Mouse (Mus musculus) induced T-regulatory cell, adult 2 months (primary cell): ENCODE measurements around the gene Usp15.

Experiments used
- DNase-seq: peaks from one replicate; pipeline ENCODE4 v3.0.0-alpha.2; 2012; ENCODE audit warnings: low read depth

Usp15 gene

DNA sequence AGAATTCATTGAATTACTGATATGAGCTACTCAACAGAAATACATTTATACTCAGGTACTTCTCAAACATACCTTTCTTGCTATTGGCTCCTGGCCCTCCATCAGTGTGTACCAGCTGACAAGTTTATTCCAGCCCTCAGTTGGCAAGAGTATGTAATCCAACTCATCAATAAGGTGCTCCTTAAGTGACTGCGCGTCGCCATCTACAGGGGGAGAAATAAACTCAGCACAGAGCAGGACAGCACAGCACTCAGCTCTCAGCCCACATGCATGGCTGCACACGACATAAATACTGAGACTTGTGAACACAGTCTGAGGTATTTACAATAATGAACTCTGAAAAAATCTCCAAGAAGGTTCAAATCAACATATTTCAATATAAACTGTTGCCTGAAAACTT, 21.0 kb downstream of the Usp15 start:
- peak; percentile 37 for DNase-seq

DNA sequence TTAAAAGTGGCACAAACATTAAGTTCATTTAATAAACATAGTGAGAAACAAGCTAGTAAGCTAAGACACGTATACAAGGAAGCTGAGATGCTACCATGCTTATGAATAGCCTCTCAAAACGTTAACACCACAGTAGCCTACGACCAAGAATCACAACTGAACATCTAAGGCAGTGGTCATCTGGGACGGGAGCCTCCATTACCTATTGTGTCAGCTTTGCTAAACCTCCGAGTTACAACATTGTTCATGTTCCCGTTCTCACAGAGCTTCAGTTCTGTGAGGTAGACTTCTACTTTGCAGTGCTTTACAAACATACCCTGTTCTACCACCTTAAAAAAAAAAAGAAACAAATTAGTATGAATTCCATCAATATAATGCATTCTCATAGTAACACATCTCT, 25.9 kb downstream of the Usp15 start:
- no peak for DNase-seq

DNA sequence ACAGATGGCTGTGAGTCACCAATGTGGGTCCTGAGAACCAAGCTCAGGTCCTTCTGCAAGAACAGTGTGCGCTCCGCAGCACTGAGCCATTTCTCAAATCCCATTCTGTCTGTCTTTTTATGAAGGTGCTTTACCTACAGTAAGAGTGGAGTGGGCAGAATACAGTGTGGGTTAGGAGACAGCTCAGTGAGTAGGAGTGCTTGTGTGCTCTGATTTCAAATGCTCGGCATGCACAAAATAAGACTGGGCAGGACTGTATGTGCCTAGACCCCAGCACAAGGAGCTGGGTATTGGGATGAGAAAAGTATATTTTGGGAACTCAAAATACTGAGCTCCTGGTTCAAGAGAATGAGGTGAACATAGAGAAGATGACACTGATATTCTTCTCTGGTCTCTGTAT, 31.3 kb downstream of the Usp15 start:
- DNase-seq, result no peak

DNA sequence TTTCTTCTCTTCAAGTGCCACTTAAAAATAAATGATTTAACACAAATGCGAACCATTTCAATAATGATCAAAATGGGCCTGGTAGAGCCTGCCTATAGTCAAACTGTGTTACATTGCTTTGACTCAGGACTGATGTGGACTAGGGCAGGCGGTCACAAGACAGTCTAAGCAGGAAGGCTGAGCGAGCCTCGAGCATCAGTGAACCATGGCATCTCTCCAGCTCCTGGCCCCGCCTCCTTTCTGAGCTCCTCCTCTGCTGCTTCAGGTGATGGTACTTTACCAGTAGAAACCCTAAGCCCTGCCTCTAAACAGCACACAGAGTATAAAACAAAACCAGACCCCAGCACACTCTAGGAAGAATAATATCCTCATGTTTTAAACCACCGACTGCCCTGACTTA, 36.3 kb downstream of the Usp15 start:
- DNase-seq, result no peak

DNA sequence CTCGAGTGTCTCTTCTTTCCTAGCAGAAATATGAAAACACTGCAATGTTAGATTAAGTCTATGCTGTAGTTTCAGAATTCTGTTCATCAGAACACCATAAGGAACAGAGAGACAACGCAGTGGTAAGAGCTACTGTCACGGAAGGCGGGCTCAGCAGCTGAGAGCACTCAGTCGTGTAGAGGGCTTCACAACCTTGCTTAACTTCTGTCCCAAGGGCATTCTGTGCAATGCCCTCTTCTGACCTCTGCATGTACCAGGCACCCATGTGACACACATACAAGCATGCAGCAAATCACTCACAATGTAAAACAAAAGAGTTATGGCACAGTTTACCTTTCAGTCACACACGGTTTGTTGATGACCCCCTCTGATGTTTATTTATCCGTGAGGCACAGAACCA, 37.5 kb downstream of the Usp15 start:
- DNase-seq, result no peak

DNA sequence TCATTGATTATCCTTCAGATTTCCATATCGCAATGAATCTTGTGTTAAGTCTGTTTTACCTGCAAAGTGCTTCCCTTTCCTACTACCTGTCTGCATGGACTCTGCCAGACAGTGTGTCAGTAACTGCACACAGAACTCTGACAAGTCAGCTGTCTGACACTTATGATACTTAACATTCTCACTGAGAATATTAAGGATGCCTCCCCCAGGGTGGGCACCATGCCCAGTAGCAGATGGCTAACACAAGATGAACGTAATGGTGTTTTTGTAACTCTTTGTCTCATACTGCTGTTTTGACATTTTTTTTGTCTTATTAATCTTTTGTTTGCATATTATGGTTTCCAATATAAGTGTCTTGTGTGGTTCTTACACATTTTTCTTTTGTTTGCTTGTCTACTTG, 40.4 kb downstream of the Usp15 start:
- DNase-seq, result no peak

DNA sequence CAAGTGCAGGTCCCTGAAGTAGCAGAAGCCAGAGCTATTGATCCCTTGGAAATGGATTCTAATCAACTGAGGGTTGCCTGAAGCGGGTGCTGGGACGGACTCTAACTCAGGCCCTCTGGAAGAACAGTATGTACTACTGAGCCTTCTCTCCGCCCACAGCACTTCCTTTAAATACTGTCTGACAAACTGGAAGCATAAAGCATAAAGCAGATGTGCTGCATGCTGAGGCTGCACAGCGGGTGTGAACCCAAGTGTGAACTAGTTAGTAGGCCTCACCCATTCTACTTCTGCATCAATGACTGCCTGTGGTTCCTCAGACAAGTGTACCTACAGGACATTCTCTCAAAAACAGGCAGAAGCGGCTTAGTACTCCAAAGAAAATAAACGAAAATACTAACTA, 41.0 kb downstream of the Usp15 start:
- DNase-seq, result no peak

DNA sequence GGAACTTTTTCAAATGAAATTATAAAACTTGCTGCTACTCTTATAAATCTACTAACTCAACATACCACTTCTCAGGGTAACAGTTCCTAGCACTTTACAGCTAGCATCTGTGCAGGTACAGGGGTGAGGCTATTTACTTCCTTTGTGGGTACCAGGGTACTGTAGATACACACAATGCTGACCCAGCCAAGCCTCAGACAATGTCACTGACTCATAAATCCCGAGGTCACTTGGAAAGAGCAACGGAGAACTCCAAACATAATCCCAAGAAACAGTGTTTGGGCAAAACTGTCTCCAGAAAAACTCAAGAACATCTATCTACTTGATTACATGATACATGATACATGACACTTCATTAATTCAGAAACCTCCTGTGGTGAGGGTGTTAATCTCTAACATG, 43.5 kb downstream of the Usp15 start:
- DNase-seq, result no peak

DNA sequence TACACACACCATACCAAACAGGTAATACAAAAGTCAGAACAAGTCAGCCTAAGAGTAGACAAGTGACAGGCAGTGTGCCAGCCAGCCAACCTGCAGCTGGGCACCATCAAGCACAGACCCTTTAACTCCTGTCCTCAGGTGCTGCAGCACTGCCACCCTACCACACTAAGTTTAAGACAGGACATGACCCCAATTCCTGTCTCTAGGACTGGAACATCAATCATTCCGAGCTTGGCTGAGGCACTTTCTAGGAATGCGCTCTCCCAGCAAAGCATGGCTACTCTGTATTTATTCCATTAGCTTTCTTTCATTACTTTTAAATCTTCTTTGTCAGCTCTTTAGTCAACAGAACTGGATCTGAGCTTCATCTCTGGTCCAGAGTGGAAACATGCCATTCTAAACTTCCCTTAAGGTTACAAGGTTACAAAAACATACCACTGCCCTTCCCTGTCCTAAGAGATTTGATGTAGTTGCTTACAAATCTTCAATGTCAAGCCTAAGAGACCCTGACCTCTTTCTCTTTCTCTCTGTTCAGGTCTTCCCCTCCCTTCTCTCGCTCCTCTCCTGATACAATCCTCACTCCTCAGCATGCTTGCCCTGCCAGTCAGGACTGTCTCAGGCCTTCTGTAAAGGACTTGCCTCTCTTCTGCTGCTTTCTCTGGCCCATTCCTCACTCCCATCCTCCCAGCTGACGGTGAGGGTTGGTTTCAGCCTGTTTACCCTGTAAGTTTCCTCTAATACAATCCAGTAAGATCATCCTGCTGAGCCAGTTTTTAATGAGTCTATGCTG, 48.6 kb downstream of the Usp15 start:
- DNase-seq, result no peak

DNA sequence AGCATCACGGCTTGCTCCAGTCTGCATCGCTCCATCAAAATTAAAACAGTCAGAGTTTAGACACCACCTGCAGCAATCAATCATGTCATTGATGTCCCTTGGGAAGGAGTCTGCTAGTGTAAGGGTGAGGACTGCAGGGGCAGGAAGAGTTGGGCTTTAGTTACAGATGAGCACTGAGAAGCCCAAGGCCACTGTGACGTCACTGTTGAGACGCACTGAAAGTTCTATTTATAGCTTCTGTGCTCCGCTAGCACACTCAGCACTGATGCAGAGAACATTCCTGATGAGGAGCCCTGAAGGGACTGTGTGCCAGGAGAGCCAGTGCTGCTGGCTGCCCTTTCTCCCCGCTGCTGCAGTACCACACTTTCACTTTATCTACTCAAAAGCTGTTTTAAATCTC, 49.6 kb downstream of the Usp15 start:
- no peak for DNase-seq

DNA sequence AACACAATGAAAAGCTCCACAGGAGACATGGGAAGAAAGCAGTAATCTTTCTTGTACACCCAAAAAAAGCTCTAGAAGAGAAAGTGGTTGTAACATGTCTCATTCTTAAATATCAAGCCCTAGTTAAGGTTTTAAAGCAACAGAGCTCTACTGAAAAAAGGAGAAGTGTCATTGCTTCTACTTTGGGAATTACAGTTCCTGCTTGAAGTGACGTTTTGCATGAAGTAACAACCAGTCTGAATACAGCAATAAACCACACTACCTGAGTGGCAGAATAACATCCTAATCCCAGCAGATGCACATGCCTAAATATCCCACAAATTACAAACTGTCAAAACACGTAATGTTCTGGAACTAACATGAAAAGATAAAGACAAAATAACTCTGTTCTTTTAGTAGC, 50.4 kb downstream of the Usp15 start:
- DNase-seq, result no peak

DNA sequence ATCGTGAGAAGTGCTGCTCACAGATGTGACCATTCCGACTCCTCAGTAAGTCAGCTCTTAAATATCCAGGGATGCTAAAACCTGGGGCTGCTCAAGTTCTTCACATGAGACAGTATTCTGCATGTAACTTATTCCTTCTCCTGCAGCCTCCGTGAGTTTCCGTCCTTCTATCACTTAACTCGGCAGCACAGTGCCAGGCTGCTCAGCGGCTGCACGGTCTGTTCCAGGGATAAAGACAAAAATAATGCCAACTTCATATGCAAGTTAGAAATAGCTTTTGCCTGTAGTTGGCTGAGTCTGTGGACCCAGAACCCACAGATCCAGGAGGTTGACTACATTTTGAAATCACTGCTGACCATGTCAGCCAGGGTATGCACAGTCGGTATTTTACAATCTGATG, 52.5 kb downstream of the Usp15 start:
- DNase-seq, result no peak

DNA sequence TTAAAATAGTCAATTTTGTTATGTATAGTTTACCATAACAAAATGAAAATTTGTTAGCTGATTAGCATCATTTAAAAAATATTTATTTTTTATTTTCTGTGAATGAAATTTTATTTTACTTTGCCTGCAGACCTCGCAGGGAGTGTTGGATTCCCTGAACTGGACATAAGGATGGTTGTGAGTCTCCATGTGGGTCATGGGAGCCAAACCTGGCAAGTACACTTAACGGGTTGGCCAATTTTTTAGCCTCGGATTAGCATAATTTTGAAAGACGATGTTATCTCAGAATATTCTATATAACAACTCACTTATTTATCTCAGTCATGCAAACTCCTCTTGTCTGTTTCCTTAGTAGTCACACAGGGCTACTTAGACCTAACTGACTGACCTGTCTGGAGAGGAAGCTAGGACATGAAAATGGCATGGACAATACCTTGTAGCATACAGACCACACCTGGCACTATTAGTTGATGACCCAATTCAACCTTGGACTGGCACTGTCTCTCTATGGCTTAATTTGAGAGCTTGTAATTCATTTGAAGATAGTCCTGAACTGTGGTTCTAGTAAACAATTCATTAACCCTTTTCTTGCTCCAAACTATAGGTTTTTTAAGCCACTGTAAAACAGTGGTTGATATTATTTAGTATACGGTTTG, 54.3 kb downstream of the Usp15 start:
- no peak for DNase-seq

DNA sequence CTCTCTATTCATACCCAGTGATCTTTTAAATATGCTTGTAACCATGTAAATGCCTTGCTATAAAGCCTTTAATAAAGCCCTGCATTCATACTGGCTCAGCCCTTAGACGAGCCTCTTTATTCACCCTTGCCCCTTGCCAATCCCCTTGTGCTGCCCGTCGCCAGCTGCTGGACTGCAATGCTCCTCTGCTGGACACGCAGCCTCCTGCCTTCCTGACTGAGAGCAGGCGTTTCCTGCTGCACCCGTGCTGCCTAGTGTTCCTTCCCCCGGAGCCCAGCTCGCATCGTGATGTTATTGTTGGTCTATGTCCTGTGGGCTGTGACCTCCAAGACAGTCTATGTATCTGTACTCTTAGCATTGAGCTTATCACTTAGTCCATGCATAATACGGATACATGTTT, 61.0 kb downstream of the Usp15 start:
- DNase-seq, result no peak

DNA sequence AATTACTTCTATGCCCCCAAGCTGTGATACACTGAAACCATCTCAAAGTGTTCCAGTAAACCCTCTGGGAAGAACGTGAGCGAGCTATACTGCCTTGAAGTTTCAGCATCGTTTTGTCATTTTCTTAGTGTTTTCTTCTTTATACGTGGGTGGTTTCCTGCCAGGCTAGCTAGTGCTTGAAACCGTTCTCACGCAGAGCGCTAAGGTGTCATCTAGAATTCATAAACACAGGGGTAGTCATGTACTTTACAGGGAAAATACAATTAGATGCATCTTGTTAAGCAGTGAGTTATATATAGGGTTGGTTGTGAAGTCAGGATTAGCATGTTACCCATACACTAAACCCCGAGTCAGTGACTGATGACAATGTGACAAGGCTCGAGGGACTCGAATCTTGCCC, 65.3 kb downstream of the Usp15 start:
- peak; percentile 16 for DNase-seq

DNA sequence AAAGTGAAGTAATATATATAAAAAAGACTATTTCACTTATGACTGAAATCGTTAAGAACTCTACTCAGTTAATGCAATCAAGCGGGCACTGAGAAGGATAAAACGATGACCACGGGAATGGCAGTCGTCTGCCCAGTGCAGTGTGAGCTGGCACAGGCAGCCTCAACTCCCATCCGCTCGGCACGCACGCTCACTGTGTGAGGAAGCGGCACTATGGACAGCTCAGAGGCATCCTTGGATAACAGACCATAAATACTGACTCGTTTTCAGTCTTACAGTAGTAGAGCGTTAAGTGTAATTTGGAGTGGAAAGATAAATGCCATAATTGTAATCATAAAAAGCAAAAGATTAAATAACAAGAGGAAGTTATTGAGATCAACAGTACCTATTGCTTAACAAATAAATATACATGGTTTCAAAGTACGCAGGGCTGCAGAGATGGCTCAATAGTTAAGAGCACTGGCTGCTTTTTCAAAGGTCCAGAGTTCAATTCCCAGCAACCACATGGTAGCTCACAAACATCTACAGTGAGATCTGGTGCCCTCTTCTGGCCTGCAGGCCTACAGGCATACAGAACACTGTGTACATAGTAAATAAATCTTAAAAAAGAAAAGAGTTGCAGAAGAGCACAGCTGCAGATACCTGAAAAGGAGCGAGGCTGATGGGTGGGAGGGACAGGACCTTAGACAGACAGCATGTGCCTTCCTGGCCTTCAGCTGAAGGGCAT, 76.0 kb downstream of the Usp15 start:
- no peak for DNase-seq

DNA sequence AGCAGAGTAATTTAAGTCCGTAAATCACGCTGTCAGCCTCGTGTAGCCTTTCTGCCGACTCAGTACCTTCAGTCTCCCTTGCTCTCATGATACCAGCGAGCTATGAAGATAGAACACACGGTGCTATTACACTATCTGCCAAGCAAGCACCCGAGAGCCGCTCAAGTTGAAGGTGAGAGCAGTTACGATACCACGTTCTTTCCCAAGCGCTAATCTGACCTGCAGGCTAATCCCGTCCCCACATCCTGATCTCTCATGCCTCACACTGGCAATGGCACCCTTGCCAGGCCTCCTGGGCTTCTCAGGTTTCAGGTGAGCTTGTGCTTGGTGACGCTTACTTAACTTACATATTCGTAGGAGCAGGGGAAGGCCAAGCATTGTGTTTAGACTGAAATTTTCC, 79.9 kb downstream of the Usp15 start:
- no peak for DNase-seq

DNA sequence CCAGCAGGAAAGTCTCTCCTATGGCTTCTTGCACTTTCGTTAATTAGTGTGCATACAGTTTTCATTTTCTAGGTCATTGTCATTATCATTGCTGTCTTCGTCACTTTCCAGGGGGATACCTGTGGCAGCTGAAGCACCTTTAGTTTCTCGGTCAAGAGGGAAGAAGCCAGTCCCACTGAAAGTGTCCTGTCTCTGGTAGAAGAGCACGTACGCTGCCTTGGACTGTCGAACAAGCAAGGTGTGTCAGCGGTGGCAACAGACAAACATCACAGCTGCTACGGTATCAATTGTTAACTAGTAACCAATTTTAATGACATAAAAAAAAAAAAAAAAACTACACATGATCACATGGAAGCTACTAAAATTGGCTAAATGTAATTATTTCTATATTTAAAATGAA, 83.3 kb downstream of the Usp15 start:
- DNase-seq, result no peak

DNA sequence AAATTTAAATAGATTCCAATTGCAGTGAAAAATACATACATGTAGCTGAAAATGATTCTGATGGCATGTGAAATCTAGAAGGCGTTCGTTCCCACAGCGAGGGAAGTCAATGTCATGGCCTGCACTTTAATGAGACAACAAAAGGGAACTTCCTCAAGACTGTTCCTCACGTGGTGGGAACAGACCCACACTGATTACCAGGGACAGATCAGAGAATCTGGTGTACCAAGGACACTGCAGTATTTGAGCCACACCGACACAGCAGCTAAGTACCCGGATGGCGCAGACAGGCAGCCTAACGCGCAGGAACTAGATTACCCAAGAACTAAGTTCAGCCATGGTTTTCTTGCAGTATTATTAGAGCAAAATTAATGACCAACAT, 84.0 kb downstream of the Usp15 start:
- DNase-seq, result no peak

DNA sequence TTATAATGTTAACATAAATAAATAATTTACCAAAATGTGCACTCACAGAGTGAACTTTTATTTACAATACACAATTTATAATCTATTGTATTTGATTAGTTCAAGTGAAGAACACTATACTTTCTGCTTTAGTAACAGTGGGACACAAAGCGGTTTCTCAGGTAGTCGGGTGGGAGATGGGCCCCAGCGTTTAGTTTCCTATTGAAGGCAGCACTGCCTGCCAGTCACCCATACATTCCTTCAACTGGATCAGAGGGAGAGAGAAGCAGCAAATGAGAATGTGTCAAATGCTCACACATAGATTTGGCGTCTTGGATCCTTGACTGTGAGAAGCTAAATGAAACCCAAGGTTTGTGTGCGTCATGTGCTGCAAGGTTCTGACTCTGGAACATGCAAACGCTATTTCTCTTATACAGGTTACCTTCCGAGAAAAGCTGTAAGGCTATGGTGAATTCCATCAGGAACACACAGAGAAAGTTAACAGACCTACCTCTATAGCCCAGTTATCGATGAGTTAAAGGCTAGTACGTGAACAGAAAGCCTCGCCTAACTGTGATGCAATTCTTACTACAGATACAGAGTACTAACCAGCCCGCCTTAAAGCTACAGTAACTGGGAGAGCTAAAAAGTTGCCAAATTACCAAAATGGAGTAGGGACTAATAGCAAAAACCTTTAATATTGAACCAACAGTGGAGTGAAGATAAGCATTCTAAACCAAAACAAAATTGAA, 84.6 kb downstream of the Usp15 start:
- no peak for DNase-seq

DNA sequence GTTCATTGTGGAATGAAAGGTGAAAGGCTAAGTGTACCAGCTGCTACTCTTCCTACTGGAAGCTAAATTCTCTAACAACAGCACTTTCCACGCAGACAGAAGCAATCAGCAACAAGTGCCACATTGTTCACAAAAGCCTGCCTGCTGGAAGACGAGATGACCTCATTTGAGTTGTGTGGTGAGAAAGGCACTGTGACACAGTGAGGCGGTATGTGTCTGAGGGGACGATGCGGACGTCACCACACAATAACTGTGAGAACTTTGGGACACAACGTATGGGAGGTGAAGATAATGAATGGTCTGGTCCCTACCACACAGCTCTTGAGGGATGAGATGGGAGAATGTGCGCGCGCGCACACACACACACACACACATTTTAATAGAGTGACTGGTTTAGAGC, 86.2 kb downstream of the Usp15 start:
- no peak for DNase-seq

DNA sequence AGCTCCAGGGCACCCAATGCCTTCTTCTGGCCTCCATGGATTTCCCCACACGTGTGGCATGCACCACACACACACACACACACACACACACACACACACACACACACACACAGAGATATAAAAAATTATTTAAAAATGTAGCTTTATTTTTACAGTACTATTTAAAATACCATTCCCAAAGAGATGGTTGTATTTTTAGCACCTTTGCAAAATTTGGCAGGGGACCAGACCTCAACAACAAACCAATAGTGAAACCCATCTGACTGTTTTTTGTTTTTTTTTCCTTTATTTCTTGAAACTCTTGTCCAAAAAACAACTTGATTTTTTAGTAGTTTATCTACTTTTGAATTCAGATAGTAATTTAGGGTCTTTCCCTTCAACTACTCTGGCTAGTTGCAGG, 88.3 kb downstream of the Usp15 start:
- DNase-seq, result no peak

DNA sequence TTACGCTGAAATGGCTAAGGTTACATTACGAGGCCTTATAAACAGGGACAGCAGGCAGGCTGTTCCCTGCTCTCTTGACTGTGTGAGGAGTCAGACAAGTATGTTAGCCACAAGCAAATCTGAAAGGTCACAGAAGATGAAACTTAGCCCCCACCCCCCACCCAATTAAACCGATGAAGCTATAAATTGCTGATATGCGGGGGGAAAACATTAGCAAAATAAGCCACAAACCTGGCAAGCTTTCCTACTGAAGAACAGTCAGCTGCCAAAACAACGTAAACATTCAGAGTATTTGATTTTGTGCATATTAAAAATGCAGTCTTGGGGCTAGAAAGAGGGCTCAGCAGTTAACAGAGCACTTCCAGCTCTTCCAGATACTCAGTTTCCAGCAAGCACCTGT, 88.7 kb downstream of the Usp15 start:
- no peak for DNase-seq
